Mouse (Mus musculus): ENCODE results near the gene Cmtm5. TPM values are rescaled to one million over a fixed set of nuclear protein-coding genes. Genes with fewer than 3 reads are reported as not detected.

Cmtm5 gene
- polyA plus RNA-seq, 1 experiment from 2014 or later: 5.5 TPM

MicroRNAs encoded within 50 kb of the gene (microRNA counts, 519-probe panel; counts per million panel counts)
- microRNA mmu-miR-208a (2,314 counts per million, percentile 44 among the panel's probes with 10 or more counts), microRNA mmu-miR-208b (not detected)

Small RNAs within 50 kb of the gene (microRNA-seq; reads per million reads assigned to microRNA genes)
- gene Mir208a (7.9 reads per million, percentile 24 among the genes with 10 or more reads in this experiment), gene Mir208b (43.1 reads per million, percentile 41 among the genes with 10 or more reads in this experiment)

Other genes starting within 250 kb of the Cmtm5 start
- 171 and 181 TPM in 2 replicates for gene Acin1, start 249.3 kb upstream of the Cmtm5 start, polyA plus RNA-seq (2015; fragmentation: Nextera tagmentation; extraction: Ambion mirVana)
- gene Gm29776, start 237.4 kb upstream of the Cmtm5 start, polyA plus RNA-seq (2015; fragmentation: Nextera tagmentation; extraction: Ambion mirVana): 0.23 and 0.25 TPM in 2 replicates
- gene Cebpe, start 224.1 kb upstream of the Cmtm5 start, polyA plus RNA-seq (2015; fragmentation: Nextera tagmentation; extraction: Ambion mirVana): not detected in 2 replicates
- gene Slc7a8, start 154.3 kb upstream of the Cmtm5 start, polyA plus RNA-seq (2015; fragmentation: Nextera tagmentation; extraction: Ambion mirVana): 6.4 and 8.2 TPM in 2 replicates
- not detected in 2 replicates for gene Rnf212b, start 122.1 kb upstream of the Cmtm5 start, polyA plus RNA-seq (2015; fragmentation: Nextera tagmentation; extraction: Ambion mirVana)
- gene Homez, start 65.3 kb upstream of the Cmtm5 start, polyA plus RNA-seq (2015; fragmentation: Nextera tagmentation; extraction: Ambion mirVana): 11.1 and 13.5 TPM in 2 replicates
- 1.7 and 2.3 TPM in 2 replicates for gene Ppp1r3e, start 58.7 kb upstream of the Cmtm5 start, polyA plus RNA-seq (2015; fragmentation: Nextera tagmentation; extraction: Ambion mirVana)
- 3.5 and 3.6 TPM in 2 replicates for gene Bcl2l2, start 52.9 kb upstream of the Cmtm5 start, polyA plus RNA-seq (2015; fragmentation: Nextera tagmentation; extraction: Ambion mirVana)
- gene Gm20521, start 52.8 kb upstream of the Cmtm5 start, polyA plus RNA-seq (2015; fragmentation: Nextera tagmentation; extraction: Ambion mirVana): 0.14 and 0.15 TPM in 2 replicates
- gene Pabpn1, start 43.8 kb upstream of the Cmtm5 start, polyA plus RNA-seq (2015; fragmentation: Nextera tagmentation; extraction: Ambion mirVana): 163 and 164 TPM in 2 replicates
- gene Slc22a17, start 23.1 kb upstream of the Cmtm5 start, polyA plus RNA-seq (2015; fragmentation: Nextera tagmentation; extraction: Ambion mirVana): 154 and 167 TPM in 2 replicates
- 27.6 and 30.4 TPM in 2 replicates for gene Efs, start 10.1 kb upstream of the Cmtm5 start, polyA plus RNA-seq (2015; fragmentation: Nextera tagmentation; extraction: Ambion mirVana)
- 0.27 and 0.29 TPM in 2 replicates for gene Il25, start 3.6 kb upstream of the Cmtm5 start, polyA plus RNA-seq (2015; fragmentation: Nextera tagmentation; extraction: Ambion mirVana)
- 1.0 and 1.3 TPM in 2 replicates for gene Myh6, start 30.7 kb downstream of the Cmtm5 start, polyA plus RNA-seq (2015; fragmentation: Nextera tagmentation; extraction: Ambion mirVana)
- gene Gm17428, start 40.7 kb downstream of the Cmtm5 start, polyA plus RNA-seq (2015; fragmentation: Nextera tagmentation; extraction: Ambion mirVana): not detected in 2 replicates
- 6.5 and 6.7 TPM in 2 replicates for gene Myh7, start 58.4 kb downstream of the Cmtm5 start, polyA plus RNA-seq (2015; fragmentation: Nextera tagmentation; extraction: Ambion mirVana)
- gene Ngdn, start 79.2 kb downstream of the Cmtm5 start, polyA plus RNA-seq (2015; fragmentation: Nextera tagmentation; extraction: Ambion mirVana): 67.1 and 70.8 TPM in 2 replicates
- gene Zfhx2, start 156.1 kb downstream of the Cmtm5 start, polyA plus RNA-seq (2015; fragmentation: Nextera tagmentation; extraction: Ambion mirVana): 27.4 and 30.6 TPM in 2 replicates
- 52.2 and 52.3 TPM in 2 replicates for gene Thtpa, start 158.5 kb downstream of the Cmtm5 start, polyA plus RNA-seq (2015; fragmentation: Nextera tagmentation; extraction: Ambion mirVana)
- 11.4 and 13.0 TPM in 2 replicates for gene Ap1g2, start 170.3 kb downstream of the Cmtm5 start, polyA plus RNA-seq (2015; fragmentation: Nextera tagmentation; extraction: Ambion mirVana)
- gene Jph4, start 180.7 kb downstream of the Cmtm5 start, polyA plus RNA-seq (2015; fragmentation: Nextera tagmentation; extraction: Ambion mirVana): 37.4 and 38.3 TPM in 2 replicates